Mouse (Mus musculus): ENCODE data around the gene Cntnap2. TPM values are rescaled to one million over a fixed set of nuclear protein-coding genes. Genes with fewer than 3 reads are reported as not detected.
"Not testable (repeated sequence)": the region's sequence is repeated elsewhere in the genome, so short reads cannot be mapped to it uniquely, and the experiment has no call there.

Gene Cntnap2
- polyA plus RNA-seq, 1 experiment from 2014 or later, result 0.59 TPM

GRCm38 (mm10) chr6:46537586-46537985 is 1478.4 kb downstream of the Cntnap2 start:
- not testable (repeated sequence) for H3K4me2 ChIP-seq; H3K9ac ChIP-seq; H3K4me1 ChIP-seq (replicated peaks); ATAC-seq (ENCODE audit: insufficient number of reproducible peaks, low FRiP score); H3K9me3 ChIP-seq (replicated peaks); H3K27me3 ChIP-seq (replicated peaks); H3K36me3 ChIP-seq; H3K27ac ChIP-seq (ENCODE audit: poor library complexity, severe bottlenecking); H3K4me3 ChIP-seq
- 68% methylated on average over 2 of the region's 2 CpGs for WGBS

- Histone ChIP-seq H3K27ac (ENCODE audit: poor library complexity, severe bottlenecking) (no peak overlapping the region), H3K4me2 (no peak overlapping the region), H3K9me3 (replicated peaks) (no peaks in the 10 kb centered on the region), H3K9ac (no peak overlapping the region), H3K4me3 (no peak overlapping the region), H3K27me3 (replicated peaks) (no peaks in the 10 kb centered on the region), H3K36me3 (no peaks in the 10 kb centered on the region), H3K4me1 (replicated peaks) (no peaks in the 10 kb centered on the region)
- no peak for ATAC-seq (ENCODE audit: insufficient number of reproducible peaks, low FRiP score)
- WGBS, result 68% methylated on average over 2 of the region's 2 CpGs
These were observed 1504.3 kb downstream of the Cntnap2 start for GRCm38 (mm10) chr6:46563470-46563869.

- H3K4me1 ChIP-seq (replicated peaks), result no peaks in the 10 kb centered on the region
- H3K36me3 ChIP-seq, result no peaks in the 10 kb centered on the region
- no peak for ATAC-seq (ENCODE audit: insufficient number of reproducible peaks, low FRiP score)
- no peak overlapping the region for H3K27ac ChIP-seq (ENCODE audit: poor library complexity, severe bottlenecking)
- H3K4me3 ChIP-seq, result no peak overlapping the region
- no peaks in the 10 kb centered on the region for H3K9me3 ChIP-seq (replicated peaks)
- H3K27me3 ChIP-seq (replicated peaks), result no peaks in the 10 kb centered on the region
- H3K9ac ChIP-seq, result no peak overlapping the region
- no peak overlapping the region for H3K4me2 ChIP-seq
- WGBS, result 71% methylated on average over 3 of the region's 3 CpGs
These were observed 1515.9 kb downstream of the Cntnap2 start for GRCm38 (mm10) chr6:46575055-46575454.

GRCm38 (mm10) chr6:46612365-46612764 is 1553.2 kb downstream of the Cntnap2 start:
- ATAC-seq (ENCODE audit: insufficient number of reproducible peaks, low FRiP score), result no peak
- Histone ChIP-seq H3K27me3 (replicated peaks) (no peaks in the 10 kb centered on the region), H3K4me1 (replicated peaks) (no peaks in the 10 kb centered on the region), H3K4me3 (no peak overlapping the region), H3K4me2 (no peak overlapping the region), H3K9ac (no peak overlapping the region), H3K9me3 (replicated peaks) (no peaks in the 10 kb centered on the region), H3K36me3 (no peaks in the 10 kb centered on the region), H3K27ac (ENCODE audit: poor library complexity, severe bottlenecking) (no peak overlapping the region)

- no peaks in the 10 kb centered on the region for H3K36me3 ChIP-seq
- no peaks in the 10 kb centered on the region for H3K27me3 ChIP-seq (replicated peaks)
- no peak overlapping the region for H3K4me2 ChIP-seq
- H3K4me3 ChIP-seq, result no peak overlapping the region
- no peaks in the 10 kb centered on the region for H3K9me3 ChIP-seq (replicated peaks)
- no peak for ATAC-seq (ENCODE audit: insufficient number of reproducible peaks, low FRiP score)
- no peaks in the 10 kb centered on the region for H3K4me1 ChIP-seq (replicated peaks)
- WGBS, result 64% methylated on average over 3 of the region's 3 CpGs
- no peak overlapping the region for H3K9ac ChIP-seq
- no peak overlapping the region for H3K27ac ChIP-seq (ENCODE audit: poor library complexity, severe bottlenecking)
These were observed 1553.7 kb downstream of the Cntnap2 start for GRCm38 (mm10) chr6:46612872-46613271.

- Histone ChIP-seq H3K9me3 (replicated peaks) (no peaks in the 10 kb centered on the region), H3K27me3 (replicated peaks) (no peaks in the 10 kb centered on the region), H3K27ac (ENCODE audit: poor library complexity, severe bottlenecking) (no peak overlapping the region), H3K36me3 (no peaks in the 10 kb centered on the region), H3K4me3 (no peak overlapping the region), H3K4me2 (no peak overlapping the region), H3K9ac (no peak overlapping the region), H3K4me1 (replicated peaks) (no peaks in the 10 kb centered on the region)
- no peak for ATAC-seq (ENCODE audit: insufficient number of reproducible peaks, low FRiP score)
- WGBS, result 75% methylated on average over 1 of the region's 1 CpGs
These were observed 1609.9 kb downstream of the Cntnap2 start for GRCm38 (mm10) chr6:46669018-46669417.

- H3K4me3 ChIP-seq, result no peak overlapping the region
- no peak overlapping the region for H3K9ac ChIP-seq
- ATAC-seq (ENCODE audit: insufficient number of reproducible peaks, low FRiP score), result no peak
- H3K9me3 ChIP-seq (replicated peaks), result no peaks in the 10 kb centered on the region
- H3K4me2 ChIP-seq, result no peak overlapping the region
- H3K36me3 ChIP-seq, result no peaks in the 10 kb centered on the region
- 81% methylated on average over 2 of the region's 2 CpGs for WGBS
- no peak overlapping the region for H3K27ac ChIP-seq (ENCODE audit: poor library complexity, severe bottlenecking)
- H3K27me3 ChIP-seq (replicated peaks), result no peaks in the 10 kb centered on the region
- no peaks in the 10 kb centered on the region for H3K4me1 ChIP-seq (replicated peaks)
These were observed 1615.9 kb downstream of the Cntnap2 start for GRCm38 (mm10) chr6:46675081-46675480.

- no peaks in the 10 kb centered on the region for H3K36me3 ChIP-seq
- no peaks in the 10 kb centered on the region for H3K4me1 ChIP-seq (replicated peaks)
- H3K27ac ChIP-seq (ENCODE audit: poor library complexity, severe bottlenecking), result no peak overlapping the region
- ATAC-seq (ENCODE audit: insufficient number of reproducible peaks, low FRiP score), result no peak
- H3K9ac ChIP-seq, result no peak overlapping the region
- 66% methylated on average over 4 of the region's 4 CpGs for WGBS
- H3K4me2 ChIP-seq, result no peak overlapping the region
- no peaks in the 10 kb centered on the region for H3K27me3 ChIP-seq (replicated peaks)
- H3K4me3 ChIP-seq, result no peak overlapping the region
- no peaks in the 10 kb centered on the region for H3K9me3 ChIP-seq (replicated peaks)
These were observed 1616.5 kb downstream of the Cntnap2 start for GRCm38 (mm10) chr6:46675621-46676020.

GRCm38 (mm10) chr6:46696187-46696586 is 1637.0 kb downstream of the Cntnap2 start:
- 64% methylated on average over 1 of the region's 1 CpGs for whole genome bisulfite sequencing
- Histone ChIP-seq H3K4me3 (no peak overlapping the region), H3K36me3 (no peaks in the 10 kb centered on the region), H3K27ac (ENCODE audit: poor library complexity, severe bottlenecking) (no peak overlapping the region), H3K4me2 (no peak overlapping the region), H3K9me3 (replicated peaks) (no peaks in the 10 kb centered on the region), H3K4me1 (replicated peaks) (no peaks in the 10 kb centered on the region), H3K9ac (no peak overlapping the region), H3K27me3 (replicated peaks) (no peaks in the 10 kb centered on the region)
- ATAC-seq (ENCODE audit: insufficient number of reproducible peaks, low FRiP score), result no peak

- Histone ChIP-seq H3K9ac (no peak overlapping the region), H3K27me3 (replicated peaks) (no peaks in the 10 kb centered on the region), H3K4me3 (no peak overlapping the region), H3K27ac (ENCODE audit: poor library complexity, severe bottlenecking) (no peak overlapping the region), H3K9me3 (replicated peaks) (no peaks in the 10 kb centered on the region), H3K4me1 (replicated peaks) (no peaks in the 10 kb centered on the region), H3K36me3 (no peaks in the 10 kb centered on the region), H3K4me2 (no peak overlapping the region)
- ATAC-seq (ENCODE audit: insufficient number of reproducible peaks, low FRiP score), result no peak
- WGBS, result 70% methylated on average over 2 of the region's 2 CpGs
These were observed 1640.2 kb downstream of the Cntnap2 start for GRCm38 (mm10) chr6:46699343-46699742.

- H3K4me1 ChIP-seq (replicated peaks), result no peaks in the 10 kb centered on the region
- no peak overlapping the region for H3K4me3 ChIP-seq
- no peaks in the 10 kb centered on the region for H3K36me3 ChIP-seq
- no peak overlapping the region for H3K4me2 ChIP-seq
- 72% methylated on average over 7 of the region's 7 CpGs for WGBS
- H3K27me3 ChIP-seq (replicated peaks), result no peaks in the 10 kb centered on the region
- no peak for ATAC-seq (ENCODE audit: insufficient number of reproducible peaks, low FRiP score)
- H3K9ac ChIP-seq, result no peak overlapping the region
- H3K9me3 ChIP-seq (replicated peaks), result no peaks in the 10 kb centered on the region
- no peak overlapping the region for H3K27ac ChIP-seq (ENCODE audit: poor library complexity, severe bottlenecking)
These were observed 1645.4 kb downstream of the Cntnap2 start for GRCm38 (mm10) chr6:46704293-46705170.

- Histone ChIP-seq H3K4me3 (no peak overlapping the region), H3K9ac (no peak overlapping the region), H3K9me3 (replicated peaks) (no peaks in the 10 kb centered on the region), H3K4me2 (no peak overlapping the region), H3K27ac (ENCODE audit: poor library complexity, severe bottlenecking) (no peak overlapping the region), H3K4me1 (replicated peaks) (no peaks in the 10 kb centered on the region), H3K27me3 (replicated peaks) (no peaks in the 10 kb centered on the region), H3K36me3 (no peaks in the 10 kb centered on the region)
- WGBS, result 81% methylated on average over 3 of the region's 3 CpGs
- ATAC-seq (ENCODE audit: insufficient number of reproducible peaks, low FRiP score), result no peak
These were observed 1646.8 kb downstream of the Cntnap2 start for GRCm38 (mm10) chr6:46705926-46706325.
